Mouse (Mus musculus): ENCODE results near the gene Lrrc58.

DNA sequence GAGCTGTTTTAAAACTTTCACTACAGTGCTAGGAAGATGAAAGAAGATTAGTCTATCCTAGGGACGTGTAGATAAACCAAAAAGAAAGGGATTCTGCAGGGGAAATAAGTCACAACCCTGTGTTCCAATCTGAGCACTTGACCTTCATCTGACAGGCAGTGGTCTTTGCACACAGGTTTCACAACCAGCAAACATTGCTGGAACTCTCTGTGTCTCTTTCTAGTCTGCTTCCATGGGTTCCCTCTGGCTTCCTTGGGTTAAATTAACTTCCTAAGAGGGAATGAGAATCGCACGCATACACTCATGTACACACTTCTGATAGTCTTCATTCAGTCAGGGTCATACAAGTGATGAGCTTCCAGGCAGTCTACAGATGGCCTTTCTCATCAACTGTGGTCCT lies 4.3 kb upstream of the Lrrc58 start:
- no peak for TF ChIP-seq CTCF (IDR thresholded peaks at IDR 0.05; ENCODE audit: borderline replicate concordance, extremely low read depth, insufficient read depth, insufficient read length)
- no peak for TF ChIP-seq POLR2A (IDR thresholded peaks at IDR 0.05; ENCODE audit: borderline replicate concordance, extremely low read depth, insufficient read depth, insufficient read length, poor library complexity, severe bottlenecking)

All from brain, embryonic 14.5 days (tissue).